Mouse (Mus musculus): Measurements from ENCODE around the gene Tmem175.

DNA sequence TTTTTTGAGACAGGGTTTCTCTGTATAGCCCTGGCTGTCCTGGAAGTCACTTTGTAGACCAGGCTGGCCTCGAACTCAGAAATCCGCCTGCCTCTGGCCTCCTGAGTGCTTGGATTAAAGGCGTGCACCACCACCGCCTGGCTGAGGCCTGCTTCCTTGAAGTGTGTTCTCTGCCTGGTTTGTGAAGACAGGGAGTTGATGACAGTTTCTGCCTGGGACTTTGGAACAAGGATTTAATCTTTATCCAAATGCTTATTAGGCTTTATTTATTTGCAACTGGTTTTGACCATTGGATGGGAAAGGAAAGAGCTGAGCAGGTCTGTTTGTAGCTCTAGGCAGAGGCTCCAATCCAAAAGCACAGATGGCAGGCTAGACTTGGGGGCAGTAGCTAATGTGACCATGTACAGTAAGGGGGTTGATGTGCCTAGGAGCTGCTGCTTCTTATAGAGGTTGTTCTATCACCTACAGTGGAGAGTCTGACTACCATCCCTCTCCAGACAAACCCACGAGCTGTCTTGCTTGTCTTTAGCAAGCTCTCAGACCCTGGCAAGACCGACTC, 48.8 kb downstream of the Tmem175 start:
- TF ChIP-seq CTCF (IDR thresholded peaks at IDR 0.05; ENCODE audit: low read depth) = no peak
- TF ChIP-seq EP300 (IDR thresholded peaks at IDR 0.05; ENCODE audit: low read depth) = no peak
